Mouse (Mus musculus): ENCODE measurements around the gene Plaa. TPM values are rescaled to one million over a fixed set of nuclear protein-coding genes. Genes with fewer than 3 reads are reported as not detected.

Plaa gene
- polyA plus RNA-seq, 1 experiment from 2014 or later: 52.8 TPM

DNA sequence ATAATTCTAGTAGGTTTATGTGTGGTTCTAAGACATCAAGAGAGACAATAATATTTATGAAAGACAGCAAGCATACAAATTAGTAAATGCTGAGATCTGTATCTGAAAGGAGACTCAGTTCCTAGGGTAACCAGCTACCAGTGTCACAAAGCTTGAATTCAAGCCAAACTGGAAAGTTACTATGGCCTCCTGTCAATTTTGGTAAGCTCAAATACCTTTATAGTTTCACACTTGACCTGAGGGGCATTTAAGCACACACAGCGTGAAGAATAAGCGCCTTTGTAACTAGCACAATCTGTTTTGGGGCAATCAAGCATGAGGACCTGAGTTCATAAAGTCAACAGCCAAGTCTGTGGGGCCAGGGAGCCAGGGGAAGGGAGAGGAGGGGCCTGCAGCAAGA, 43.8 kb downstream of the Plaa start:
- 76% methylated on average over 2 of the region's 2 CpGs for WGBS
- no peak overlapping the region for H3K4me3 ChIP-seq (ENCODE audit: low read length)
- no peaks in the 10 kb centered on the region for H3K9me3 ChIP-seq (ENCODE audit: control insufficient read depth, low read length)
- no peak overlapping the region for H3K9ac ChIP-seq (ENCODE audit: low read depth, low read length)
- ATAC-seq: no peak
- H3K4me2 ChIP-seq (ENCODE audit: low read depth, low read length): no peak overlapping the region
- H3K4me1 ChIP-seq (ENCODE audit: control insufficient read depth, insufficient read depth, low read length): peaks cover 4% of the 10 kb centered on the region; the same call in 1 of the 2 replicates
- H3K27ac ChIP-seq (ENCODE audit: low read length): no peak overlapping the region
- no peaks in the 10 kb centered on the region for H3K36me3 ChIP-seq (ENCODE audit: control insufficient read depth, insufficient read depth, low read length)
- no peaks in the 10 kb centered on the region for H3K27me3 ChIP-seq (replicated peaks; ENCODE audit: control insufficient read depth, insufficient read depth, low read length)

DNA sequence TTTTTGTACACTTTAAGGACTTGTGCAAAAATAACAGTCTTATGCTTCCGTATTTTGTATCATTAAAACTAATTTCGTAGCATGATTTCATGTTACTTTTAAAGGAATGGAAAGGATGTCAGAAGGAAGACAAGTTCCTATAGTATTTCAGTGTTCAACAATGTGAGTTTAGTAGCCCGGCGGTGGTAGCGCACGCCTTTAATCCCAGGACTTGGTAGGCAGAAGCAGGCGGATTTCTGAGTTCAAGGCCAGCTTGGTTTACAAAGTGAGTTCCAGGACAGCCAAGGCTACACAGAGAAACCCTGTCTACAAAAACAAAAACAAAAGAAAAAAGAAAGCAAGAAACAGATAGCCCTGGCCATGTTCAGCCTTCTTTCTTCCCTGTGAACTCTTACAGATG, 45.9 kb downstream of the Plaa start:
- Histone ChIP-seq H3K4me1 (ENCODE audit: control insufficient read depth, insufficient read depth, low read length) (peaks cover 4% of the 10 kb centered on the region; the same call in 1 of the 2 replicates), H3K9me3 (ENCODE audit: control insufficient read depth, low read length) (no peaks in the 10 kb centered on the region), H3K27me3 (replicated peaks; ENCODE audit: control insufficient read depth, insufficient read depth, low read length) (no peaks in the 10 kb centered on the region), H3K9ac (ENCODE audit: low read depth, low read length) (no peak overlapping the region), H3K27ac (ENCODE audit: low read length) (no peak overlapping the region), H3K36me3 (ENCODE audit: control insufficient read depth, insufficient read depth, low read length) (no peaks in the 10 kb centered on the region), H3K4me3 (ENCODE audit: low read length) (no peak overlapping the region), H3K4me2 (ENCODE audit: low read depth, low read length) (no peak overlapping the region)
- WGBS: 68% methylated on average over 7 of the region's 7 CpGs
- ATAC-seq: peak; percentile 5; the same call in 1 of the 2 replicates

DNA sequence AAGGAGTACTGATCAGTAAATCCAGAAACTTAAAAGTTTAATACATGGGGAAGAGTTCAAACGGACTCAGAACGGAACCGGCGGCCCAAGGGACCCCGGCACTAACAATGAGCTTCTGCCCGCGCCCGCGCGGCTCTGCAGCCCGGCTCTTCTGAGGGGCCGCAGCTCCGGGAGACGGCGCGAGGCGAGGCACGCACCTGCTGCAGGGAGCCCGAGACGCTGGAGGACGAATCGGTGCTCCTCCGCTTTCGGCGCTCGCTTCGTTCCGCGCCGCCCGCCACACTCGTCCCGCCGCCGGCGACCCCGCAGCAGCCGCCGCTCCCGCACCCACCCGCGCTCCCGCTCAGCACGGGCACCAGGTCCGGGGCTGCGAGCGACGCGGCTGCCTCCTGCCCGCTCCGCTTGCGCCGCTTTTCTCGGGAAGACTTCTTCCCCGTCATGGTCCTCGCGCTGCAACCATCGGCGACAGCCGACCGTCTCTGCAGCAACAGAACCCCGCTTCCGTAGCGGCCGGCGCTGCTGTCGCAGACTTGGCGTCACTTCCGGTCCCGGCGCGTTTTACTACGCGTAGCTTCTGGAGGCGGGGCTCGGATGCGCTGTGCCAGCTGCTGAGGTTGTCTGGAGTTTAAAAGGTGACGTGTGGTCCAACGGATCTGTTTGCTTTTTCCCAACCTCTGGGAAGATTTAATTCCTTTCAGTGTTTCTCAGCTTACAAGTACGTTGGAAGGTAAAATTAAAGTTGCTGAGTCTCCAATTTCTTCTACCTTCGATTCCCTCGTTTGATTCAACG, 46.6 kb downstream of the Plaa start, which contains the start of the genes Gm10306 and Caap1:
Gm10306 (plus strand) TSS at position 282 of the 790 bp plus-strand sequence.
Caap1 (minus strand) TSS at position 532 of the 790 bp plus-strand sequence.
- WGBS: under 1% methylated on average over 74 of the region's 83 CpGs
- peak; percentile 98 for ATAC-seq

DNA sequence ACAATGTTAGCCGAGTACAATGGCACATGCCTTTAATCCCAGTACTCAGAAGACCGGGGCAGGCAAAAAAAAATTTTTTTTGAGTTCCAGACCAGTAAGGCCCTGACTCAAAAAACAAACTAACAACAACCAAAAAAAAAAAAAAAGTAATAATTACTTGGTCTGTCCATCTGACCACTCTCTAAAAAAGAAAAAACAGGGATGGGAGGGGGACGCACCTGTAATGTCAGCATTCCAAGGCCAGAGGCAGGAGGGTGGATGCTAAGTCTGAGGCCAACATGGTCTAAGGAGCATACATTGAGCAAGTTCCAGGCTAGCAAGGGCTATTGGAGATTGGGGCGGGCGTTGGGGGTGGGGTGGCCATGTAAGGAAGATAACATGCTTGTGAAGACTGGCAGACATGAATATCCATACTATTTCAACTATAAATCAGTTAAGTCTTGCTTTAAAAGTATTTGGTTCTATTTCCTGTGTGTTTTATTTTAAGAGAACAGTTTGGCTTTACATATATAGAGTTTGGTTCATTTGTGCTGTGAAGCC, 48.0 kb downstream of the Plaa start:
- Histone ChIP-seq H3K36me3 (ENCODE audit: control insufficient read depth, insufficient read depth, low read length) (no peaks in the 10 kb centered on the region), H3K4me3 (ENCODE audit: low read length) (no peak overlapping the region), H3K9me3 (ENCODE audit: control insufficient read depth, low read length) (no peaks in the 10 kb centered on the region), H3K27ac (ENCODE audit: low read length) (no peak overlapping the region), H3K9ac (ENCODE audit: low read depth, low read length) (no peak overlapping the region), H3K4me1 (ENCODE audit: control insufficient read depth, insufficient read depth, low read length) (peaks cover 4% of the 10 kb centered on the region; the same call in 1 of the 2 replicates), H3K27me3 (replicated peaks; ENCODE audit: control insufficient read depth, insufficient read depth, low read length) (no peaks in the 10 kb centered on the region), H3K4me2 (ENCODE audit: low read depth, low read length) (no peak overlapping the region)
- 92% methylated on average over 5 of the region's 5 CpGs for WGBS
- no peak for ATAC-seq

More for the DNA sequence above, 46.6 kb downstream of the Plaa start, which contains the start of the genes Gm10306 and Caap1:
- no peaks in the 10 kb centered on the region for H3K36me3 ChIP-seq (ENCODE audit: control insufficient read depth, insufficient read depth, low read length)
- H3K4me3 ChIP-seq (ENCODE audit: low read length): peak within 1 kb of the TSS; percentile 97
- H3K27me3 ChIP-seq (replicated peaks; ENCODE audit: control insufficient read depth, insufficient read depth, low read length): no peaks in the 10 kb centered on the region
- H3K4me1 ChIP-seq (ENCODE audit: control insufficient read depth, insufficient read depth, low read length): peaks cover 4% of the 10 kb centered on the region; the same call in 1 of the 2 replicates
- peak within 1 kb of the TSS; percentile 59 for H3K4me2 ChIP-seq (ENCODE audit: low read depth, low read length)
- H3K27ac ChIP-seq (ENCODE audit: low read length): peak within 1 kb of the TSS; percentile 70
- peak within 1 kb of the TSS; percentile 89 for H3K9ac ChIP-seq (ENCODE audit: low read depth, low read length)
- no peaks in the 10 kb centered on the region for H3K9me3 ChIP-seq (ENCODE audit: control insufficient read depth, low read length)

DNA sequence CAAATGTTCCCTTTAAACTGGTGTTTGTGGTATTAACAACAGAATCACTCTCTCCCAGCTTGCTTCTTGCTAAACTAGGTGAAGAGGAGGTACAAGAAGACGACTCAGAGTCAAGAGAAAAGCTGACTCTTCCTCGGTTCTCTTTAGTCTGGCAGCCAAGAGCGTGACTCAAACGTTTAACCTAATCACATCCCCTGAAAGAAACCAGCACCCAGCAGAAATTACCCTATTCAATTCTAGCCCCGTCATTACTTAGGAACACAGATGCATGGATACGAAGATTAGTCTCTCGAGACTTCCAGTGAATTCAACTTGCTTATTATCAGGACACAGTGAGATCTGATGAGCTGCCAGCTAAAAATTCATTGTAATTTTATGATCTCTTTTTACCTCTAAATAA, 58.7 kb downstream of the Plaa start:
- Histone ChIP-seq H3K4me3 (ENCODE audit: low read length) (no peak overlapping the region), H3K4me1 (ENCODE audit: control insufficient read depth, insufficient read depth, low read length) (no peaks in the 10 kb centered on the region), H3K4me2 (ENCODE audit: low read depth, low read length) (no peak overlapping the region), H3K27me3 (replicated peaks; ENCODE audit: control insufficient read depth, insufficient read depth, low read length) (no peaks in the 10 kb centered on the region), H3K9ac (ENCODE audit: low read depth, low read length) (no peak overlapping the region), H3K27ac (ENCODE audit: low read length) (no peak overlapping the region), H3K9me3 (ENCODE audit: control insufficient read depth, low read length) (no peaks in the 10 kb centered on the region), H3K36me3 (ENCODE audit: control insufficient read depth, insufficient read depth, low read length) (no peaks in the 10 kb centered on the region)
- ATAC-seq: no peak
- 81% methylated on average over 7 of the region's 7 CpGs for WGBS

DNA sequence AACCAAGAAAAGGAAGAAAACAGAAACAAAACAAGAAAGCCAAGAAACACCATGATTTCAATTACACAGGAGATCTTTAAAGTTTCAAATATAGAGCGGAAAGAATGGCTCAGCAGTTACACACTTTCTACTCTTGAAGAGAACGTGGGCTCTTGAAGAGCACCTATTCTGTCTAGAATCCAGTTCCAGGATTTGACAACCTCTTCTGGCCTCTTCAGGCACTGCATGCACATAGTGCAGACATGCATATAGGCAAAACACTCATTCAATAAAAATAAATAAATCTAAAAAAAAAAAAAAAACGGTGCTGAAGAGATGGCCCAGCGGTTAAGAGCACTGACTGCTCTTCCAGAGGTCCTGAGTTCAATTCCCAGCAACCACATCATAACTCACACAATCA, 60.0 kb downstream of the Plaa start:
- WGBS: 94% methylated on average over 4 of the region's 4 CpGs
- H3K9me3 ChIP-seq (ENCODE audit: control insufficient read depth, low read length): no peaks in the 10 kb centered on the region
- H3K4me3 ChIP-seq (ENCODE audit: low read length): no peak overlapping the region
- no peaks in the 10 kb centered on the region for H3K4me1 ChIP-seq (ENCODE audit: control insufficient read depth, insufficient read depth, low read length)
- no peaks in the 10 kb centered on the region for H3K36me3 ChIP-seq (ENCODE audit: control insufficient read depth, insufficient read depth, low read length)
- ATAC-seq: no peak
- no peak overlapping the region for H3K4me2 ChIP-seq (ENCODE audit: low read depth, low read length)
- H3K9ac ChIP-seq (ENCODE audit: low read depth, low read length): no peak overlapping the region
- no peaks in the 10 kb centered on the region for H3K27me3 ChIP-seq (replicated peaks; ENCODE audit: control insufficient read depth, insufficient read depth, low read length)
- no peak overlapping the region for H3K27ac ChIP-seq (ENCODE audit: low read length)

DNA sequence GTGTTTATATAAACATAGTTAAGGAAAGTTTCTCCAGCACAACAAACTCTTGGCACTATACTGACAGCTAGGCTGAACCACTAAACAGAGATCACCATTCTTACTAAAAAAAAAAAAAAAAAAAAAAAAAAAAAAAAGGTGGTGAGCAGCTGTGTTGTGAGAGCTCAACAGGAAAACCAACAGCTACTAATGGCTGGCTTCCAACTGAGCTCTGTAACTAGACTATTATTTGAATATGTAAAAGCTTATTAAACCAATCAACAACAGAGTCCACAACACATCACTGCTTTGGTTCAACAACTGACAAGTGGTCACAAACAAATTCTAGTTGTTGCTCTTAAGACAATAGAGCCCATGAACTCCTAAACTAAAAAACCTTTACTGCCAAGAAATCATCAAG, 69.8 kb downstream of the Plaa start:
- no peak overlapping the region for H3K27ac ChIP-seq (ENCODE audit: low read length)
- no peak overlapping the region for H3K4me3 ChIP-seq (ENCODE audit: low read length)
- H3K4me1 ChIP-seq (ENCODE audit: control insufficient read depth, insufficient read depth, low read length): no peaks in the 10 kb centered on the region
- no peak overlapping the region for H3K9ac ChIP-seq (ENCODE audit: low read depth, low read length)
- H3K36me3 ChIP-seq (ENCODE audit: control insufficient read depth, insufficient read depth, low read length): no peaks in the 10 kb centered on the region
- no peak for ATAC-seq
- no peaks in the 10 kb centered on the region for H3K27me3 ChIP-seq (replicated peaks; ENCODE audit: control insufficient read depth, insufficient read depth, low read length)
- no peaks in the 10 kb centered on the region for H3K9me3 ChIP-seq (ENCODE audit: control insufficient read depth, low read length)
- no peak overlapping the region for H3K4me2 ChIP-seq (ENCODE audit: low read depth, low read length)

DNA sequence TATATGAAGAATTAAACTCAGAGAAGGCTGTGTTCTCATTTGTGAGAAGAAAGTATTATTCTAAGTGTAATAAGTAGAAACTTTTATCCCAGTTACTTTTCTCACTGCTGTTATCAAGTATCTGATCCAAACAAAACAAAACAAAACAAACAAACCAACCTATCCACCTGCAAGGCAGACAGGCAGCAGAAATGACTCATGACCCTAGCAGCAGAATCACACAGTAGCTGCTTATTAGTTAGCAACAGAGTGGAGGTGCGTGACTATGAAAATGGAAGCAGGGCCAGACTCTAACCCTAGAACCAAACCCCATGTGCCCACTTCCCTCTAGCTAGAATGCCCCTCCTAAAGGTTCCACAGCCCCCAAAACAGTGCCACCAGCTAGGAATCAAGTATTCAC, 73.6 kb downstream of the Plaa start:
- Histone ChIP-seq H3K27ac (ENCODE audit: low read length) (no peak overlapping the region), H3K36me3 (ENCODE audit: control insufficient read depth, insufficient read depth, low read length) (no peaks in the 10 kb centered on the region), H3K4me1 (ENCODE audit: control insufficient read depth, insufficient read depth, low read length) (no peaks in the 10 kb centered on the region), H3K4me2 (ENCODE audit: low read depth, low read length) (no peak overlapping the region), H3K27me3 (replicated peaks; ENCODE audit: control insufficient read depth, insufficient read depth, low read length) (no peaks in the 10 kb centered on the region), H3K4me3 (ENCODE audit: low read length) (no peak overlapping the region), H3K9ac (ENCODE audit: low read depth, low read length) (no peak overlapping the region), H3K9me3 (ENCODE audit: control insufficient read depth, low read length) (no peaks in the 10 kb centered on the region)
- 94% methylated on average over 1 of the region's 1 CpGs for WGBS
- no peak for ATAC-seq

DNA sequence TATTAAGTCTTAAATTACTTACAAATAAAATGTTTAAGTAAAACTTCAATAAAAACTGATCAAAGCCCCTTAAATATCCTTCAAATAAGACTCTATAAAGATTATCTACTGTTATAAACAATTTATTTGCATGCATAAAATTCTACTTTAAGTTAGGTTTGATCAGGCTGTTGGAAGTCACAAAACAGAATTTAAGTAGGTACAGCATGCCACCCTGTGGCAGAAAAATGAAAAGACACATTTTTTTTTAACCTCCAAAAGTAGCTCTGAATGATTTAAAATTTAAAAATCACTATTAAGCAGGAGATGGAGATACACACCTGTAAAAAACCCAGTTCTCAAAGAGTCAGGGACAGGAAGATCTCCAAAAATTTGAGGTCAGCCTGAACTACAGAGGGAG, 79.7 kb downstream of the Plaa start:
- H3K9ac ChIP-seq (ENCODE audit: low read depth, low read length): no peak overlapping the region
- no peak overlapping the region for H3K4me2 ChIP-seq (ENCODE audit: low read depth, low read length)
- H3K4me3 ChIP-seq (ENCODE audit: low read length): no peak overlapping the region
- H3K9me3 ChIP-seq (ENCODE audit: control insufficient read depth, low read length): no peaks in the 10 kb centered on the region
- H3K27me3 ChIP-seq (replicated peaks; ENCODE audit: control insufficient read depth, insufficient read depth, low read length): no peaks in the 10 kb centered on the region
- no peak overlapping the region for H3K27ac ChIP-seq (ENCODE audit: low read length)
- no peak for ATAC-seq
- no peaks in the 10 kb centered on the region for H3K36me3 ChIP-seq (ENCODE audit: control insufficient read depth, insufficient read depth, low read length)
- H3K4me1 ChIP-seq (ENCODE audit: control insufficient read depth, insufficient read depth, low read length): no peaks in the 10 kb centered on the region

Measured in intestine, embryonic 16.5 days (tissue).